Mouse (Mus musculus): ENCODE data around the gene Stau1.
A peak's percentile ranks its signal among the peaks of the same experiment; 100 is the strongest.
"Not testable (repeated sequence)": the region's sequence is repeated elsewhere in the genome, so short reads cannot be mapped to it uniquely, and the experiment has no call there.

Gene Stau1

GRCm38 (mm10) chr2:166995796-166996532 lies at the start of gene Stau1:
Gene Stau1 (minus strand): TSS chr2:166996299.
- peak; percentile 98 for DNase-seq

GRCm38 (mm10) chr2:167043400-167044121 lies 47.5 kb upstream of the Stau1 start:
- DNase-seq, result no peak

- no peak for DNase-seq
Observed at GRCm38 (mm10) chr2:167039386-167039785, 43.3 kb upstream of the Stau1 start.

- no peak for DNase-seq
Observed at GRCm38 (mm10) chr2:167038716-167039115, 42.6 kb upstream of the Stau1 start.

GRCm38 (mm10) chr2:167038297-167038696 lies 42.2 kb upstream of the Stau1 start:
- DNase-seq, result no peak

- DNase-seq, result no peak
Observed at GRCm38 (mm10) chr2:167037710-167038109, 41.6 kb upstream of the Stau1 start.

- no peak for DNase-seq
Observed at GRCm38 (mm10) chr2:167030507-167030906, 34.4 kb upstream of the Stau1 start.

- DNase-seq, result no peak
Observed at GRCm38 (mm10) chr2:167028553-167028952, 32.5 kb upstream of the Stau1 start.

- DNase-seq, result no peak
Observed at GRCm38 (mm10) chr2:167019396-167019795, 23.3 kb upstream of the Stau1 start.

- DNase-seq, result no peak
Observed at GRCm38 (mm10) chr2:167015382-167015718, 19.3 kb upstream of the Stau1 start.

- peak; percentile 96 for DNase-seq
Observed at GRCm38 (mm10) chr2:167014702-167015381, 18.7 kb upstream of the Stau1 start, which contains the start of gene Ddx27. Gene Ddx27 (plus strand): TSS chr2:167015193.

GRCm38 (mm10) chr2:167010546-167010945 lies 14.4 kb upstream of the Stau1 start:
- DNase-seq, result no peak

GRCm38 (mm10) chr2:167009483-167009882 lies 13.4 kb upstream of the Stau1 start:
- no peak for DNase-seq

GRCm38 (mm10) chr2:167007565-167007964 lies 11.5 kb upstream of the Stau1 start:
- DNase-seq, result not testable (repeated sequence)

- no peak for DNase-seq
Observed at GRCm38 (mm10) chr2:167007001-167007491, 10.9 kb upstream of the Stau1 start.

GRCm38 (mm10) chr2:167006355-167006754 lies 10.3 kb upstream of the Stau1 start:
- no peak for DNase-seq

GRCm38 (mm10) chr2:167004099-167004854 lies 8.2 kb upstream of the Stau1 start:
- DNase-seq, result peak; percentile 76

GRCm38 (mm10) chr2:167001486-167001885 lies 5.4 kb upstream of the Stau1 start:
- no peak for DNase-seq

GRCm38 (mm10) chr2:166996533-166996894 lies 415 bp upstream of the Stau1 start:
- DNase-seq, result no peak

GRCm38 (mm10) chr2:166995021-166995795 lies 891 bp downstream of the Stau1 start:
- DNase-seq, result peak; percentile 47

- no peak for DNase-seq
Observed at GRCm38 (mm10) chr2:166991945-166992344, 4.2 kb downstream of the Stau1 start.

- no peak for DNase-seq
Observed at GRCm38 (mm10) chr2:166990861-166991260, 5.2 kb downstream of the Stau1 start.

Measured in kidney, postnatal 10 days (tissue).